Mouse (Mus musculus) kidney, adult 18-20 months (tissue): ENCODE data around the gene Rhot1.
"Not testable (repeated sequence)": the region's sequence is repeated elsewhere in the genome, so short reads cannot be mapped to it uniquely, and the experiment has no call there.

Experiments
- DNase-seq: peaks from one replicate; pipeline ENCODE4 v3.0.0; 2021

Gene Rhot1

DNA sequence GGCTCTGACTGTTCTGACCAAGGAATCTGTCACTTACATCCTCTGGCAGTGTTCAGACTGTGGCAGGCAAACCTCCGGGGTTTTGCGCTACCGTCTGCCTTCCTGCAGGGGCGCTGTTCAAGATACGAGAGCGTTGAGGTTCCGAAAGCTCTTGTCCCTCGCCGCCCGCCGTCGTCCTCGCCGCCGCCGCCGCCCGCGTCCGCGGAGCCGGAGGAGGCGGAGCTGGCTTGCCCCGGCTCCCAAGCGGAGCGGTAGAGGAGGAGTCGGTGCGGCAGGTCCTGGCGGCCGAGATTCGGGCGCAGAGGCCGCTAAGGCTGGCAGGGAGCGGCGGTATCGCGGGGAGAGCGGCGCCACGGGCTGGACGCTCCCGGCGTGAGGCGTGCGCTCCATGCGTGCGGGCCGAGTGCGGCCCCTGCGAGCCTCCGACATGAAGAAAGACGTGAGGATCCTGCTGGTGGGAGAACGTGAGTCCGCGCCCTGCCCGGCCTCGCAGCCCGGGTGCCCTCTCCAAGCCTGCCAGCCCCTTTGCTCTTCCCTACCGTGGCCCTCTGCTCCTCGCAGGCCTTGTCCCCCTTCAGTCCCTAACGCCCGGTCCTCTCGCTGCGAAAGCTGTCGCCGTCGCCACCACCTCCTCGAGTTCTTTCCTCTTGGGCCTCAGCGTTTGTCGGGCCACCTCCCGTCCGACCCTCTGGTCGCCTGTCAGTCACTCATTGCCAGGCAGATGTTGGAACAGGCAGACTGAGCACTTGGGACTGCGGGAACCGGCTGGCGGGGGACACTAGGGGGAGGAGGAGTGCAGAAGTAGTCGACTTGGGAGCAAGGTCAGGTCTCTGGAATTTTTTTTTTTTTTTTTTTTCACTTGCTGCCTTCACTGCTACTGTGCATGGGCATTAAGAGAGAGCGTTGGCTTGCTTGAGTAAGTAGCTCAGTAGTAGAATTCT lies at the start of gene Rhot1:
Gene Rhot1, plus strand, starts transcription at position 160 of the 941 bp plus-strand sequence.
- peak; percentile 98 for DNase-seq

DNA sequence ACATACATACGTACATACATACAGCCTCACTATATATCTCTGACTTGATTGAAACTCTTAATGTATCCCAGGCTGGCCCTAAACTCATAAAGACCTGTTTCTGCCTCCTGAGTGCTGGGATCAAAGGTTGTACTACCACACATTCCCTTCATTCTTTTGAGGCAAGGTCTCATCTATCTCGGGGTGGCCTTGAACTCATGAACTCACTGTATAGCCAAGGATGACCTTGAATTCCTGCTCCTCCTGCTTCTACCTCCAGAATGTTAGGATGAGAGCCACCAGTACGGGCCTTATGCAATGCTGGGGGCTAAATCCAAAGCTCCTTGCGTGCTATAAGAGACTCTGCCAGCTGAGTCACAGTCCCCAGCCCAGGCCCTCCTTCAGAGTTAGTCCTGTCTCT lies 47.8 kb upstream of the Rhot1 start:
- DNase-seq = no peak

DNA sequence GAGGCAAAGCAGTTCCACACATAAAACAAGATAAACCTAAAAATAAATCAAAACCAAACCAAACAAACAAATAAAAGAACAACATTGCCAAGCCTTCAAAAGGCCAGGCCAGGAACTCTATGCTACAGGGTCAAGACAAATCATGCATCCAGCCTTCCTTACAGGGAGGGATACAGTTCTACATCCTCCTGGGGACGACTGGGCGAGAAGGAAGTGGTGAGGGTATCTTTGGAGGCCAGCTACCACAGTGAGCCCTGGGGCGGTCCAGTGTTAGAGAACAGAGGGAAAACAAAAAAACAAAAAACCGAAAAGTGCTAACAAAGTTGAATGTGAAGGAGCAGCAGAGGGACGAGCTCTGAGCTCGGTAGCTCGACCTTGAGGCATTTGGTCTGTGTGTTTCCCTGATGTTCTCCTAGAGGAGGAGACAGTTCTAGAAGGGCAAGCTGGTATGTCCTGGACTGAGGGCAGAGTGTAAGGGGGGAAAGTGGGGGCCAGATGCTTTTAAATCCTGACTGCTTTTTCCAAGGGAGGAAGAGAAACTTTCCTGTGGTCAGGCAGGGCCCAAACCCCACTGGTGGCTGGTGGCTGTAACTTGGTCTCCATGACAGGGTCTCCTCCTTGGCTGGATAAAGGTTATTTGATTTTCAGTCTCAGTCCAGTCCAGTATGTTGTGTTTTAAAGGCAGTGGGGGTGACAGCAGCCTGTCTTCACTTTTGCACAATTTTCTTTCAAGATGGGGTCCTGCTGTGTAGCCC lies 45.3 kb upstream of the Rhot1 start:
- no peak for DNase-seq

DNA sequence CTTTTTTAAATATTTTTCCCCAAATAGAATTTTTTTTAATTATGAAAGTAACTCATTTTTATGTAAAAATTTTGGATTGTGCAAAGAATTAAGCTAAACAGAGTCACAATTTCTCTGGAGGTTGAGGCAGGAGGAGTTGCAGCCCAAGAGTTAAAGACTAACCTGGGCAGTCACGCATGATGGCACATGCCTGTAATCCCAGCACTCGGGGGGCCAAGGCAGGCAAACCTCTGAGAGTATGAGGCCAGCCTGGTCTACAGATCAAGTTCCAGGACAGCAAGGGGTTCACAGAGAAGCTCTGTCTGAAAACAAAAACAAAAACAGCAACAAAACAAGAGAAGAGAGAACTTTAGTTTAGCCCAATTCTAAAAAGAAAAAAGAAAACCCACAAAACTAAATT lies 44.6 kb upstream of the Rhot1 start:
- DNase-seq = peak; percentile 58

DNA sequence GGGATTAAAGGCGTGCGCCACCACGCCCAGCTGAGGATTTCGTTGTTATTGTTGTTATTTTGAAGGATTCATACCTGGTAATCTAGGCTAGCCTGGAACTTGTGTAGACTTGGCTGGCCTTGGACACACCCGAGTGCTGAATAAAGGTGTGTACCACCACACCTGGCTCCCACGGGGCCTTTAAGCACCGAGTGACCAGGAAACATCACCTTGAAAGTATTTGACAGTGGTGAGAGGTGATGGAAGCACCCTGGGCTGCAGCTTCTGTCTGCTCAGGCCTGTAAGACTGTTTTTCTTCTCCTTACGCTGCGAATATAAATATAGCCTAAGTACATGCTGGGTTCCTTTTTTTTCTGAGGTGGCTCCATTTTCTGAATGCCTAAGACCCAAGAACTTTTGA lies 40.7 kb upstream of the Rhot1 start:
- no peak for DNase-seq

DNA sequence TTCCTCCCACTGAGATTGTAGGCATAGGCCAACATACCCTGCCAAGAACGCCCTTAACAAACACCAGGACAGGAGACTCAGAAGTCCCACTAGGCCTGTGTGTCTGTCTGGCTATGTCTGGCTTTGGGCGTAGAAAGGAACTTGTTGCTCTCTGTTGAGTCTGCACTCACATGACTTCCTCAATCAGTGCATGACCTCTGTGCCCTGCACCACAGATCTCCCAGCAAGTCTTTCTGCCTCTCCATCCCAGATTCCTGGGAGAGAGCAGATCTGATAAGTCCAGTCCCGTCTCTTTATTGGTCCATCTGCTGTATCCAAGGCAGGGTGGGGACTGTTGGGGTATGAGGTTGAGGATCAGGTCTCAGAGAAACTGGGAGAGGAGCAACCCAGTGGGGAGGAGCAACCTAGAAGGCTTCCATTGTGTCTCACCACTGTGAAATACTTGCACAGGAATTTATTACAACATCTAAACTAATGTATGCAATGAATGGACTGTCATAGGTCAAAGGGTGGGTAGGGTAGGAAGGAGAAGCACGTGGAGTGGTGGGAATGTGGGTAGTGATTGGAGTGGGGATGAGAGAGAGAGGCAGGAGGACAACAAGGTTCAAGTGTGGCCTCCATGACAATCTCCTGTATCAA lies 40.1 kb upstream of the Rhot1 start:
- no peak for DNase-seq

- no peak for DNase-seq
Measured at GRCm38 (mm10) chr11:80169629-80170028, 39.2 kb upstream of the Rhot1 start.

GRCm38 (mm10) chr11:80170351-80170750 lies 38.5 kb upstream of the Rhot1 start:
- DNase-seq = no peak

- peak; percentile 81 for DNase-seq
Measured at GRCm38 (mm10) chr11:80171884-80172283, 36.9 kb upstream of the Rhot1 start.

GRCm38 (mm10) chr11:80173963-80174670 lies 34.7 kb upstream of the Rhot1 start:
- no peak for DNase-seq

- DNase-seq = no peak
Measured at GRCm38 (mm10) chr11:80176911-80177895, 31.6 kb upstream of the Rhot1 start.

GRCm38 (mm10) chr11:80178316-80178715 lies 30.5 kb upstream of the Rhot1 start:
- no peak for DNase-seq

GRCm38 (mm10) chr11:80181021-80181749 lies 27.6 kb upstream of the Rhot1 start:
- DNase-seq = no peak

DNA sequence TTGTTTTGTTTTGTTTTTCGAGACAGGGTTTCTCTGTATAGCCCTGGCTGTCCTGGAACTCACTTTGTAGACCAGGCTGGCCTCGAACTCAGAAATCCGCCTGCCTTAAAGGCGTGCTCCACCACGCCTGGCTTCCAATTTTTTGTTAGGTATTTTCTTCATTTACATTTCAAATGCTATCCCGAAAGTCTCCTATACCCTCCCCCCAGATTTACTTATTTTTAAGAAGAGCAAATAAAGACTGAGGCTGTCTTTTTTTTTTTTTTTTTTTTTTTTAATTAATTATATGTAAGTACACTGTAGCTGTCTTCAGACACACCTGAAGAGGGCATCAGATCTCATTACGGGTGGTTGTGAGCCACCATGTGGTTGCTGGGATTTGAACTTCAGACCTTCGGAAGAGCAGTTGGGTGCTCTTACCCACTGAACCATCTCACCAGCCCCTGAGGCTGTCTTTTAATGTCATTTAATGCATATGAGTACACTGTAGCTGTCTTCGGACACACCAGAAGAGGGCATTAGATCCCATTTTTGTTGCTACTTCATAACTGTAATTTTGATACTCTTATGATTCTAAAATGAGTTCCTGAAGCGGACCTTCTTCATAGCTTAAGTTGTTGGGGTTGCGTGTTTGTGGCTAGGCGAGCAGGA lies 25.6 kb upstream of the Rhot1 start:
- not testable (repeated sequence) for DNase-seq

GRCm38 (mm10) chr11:80183705-80184255 lies 25.0 kb upstream of the Rhot1 start, which contains the start of gene Rnf135:
Rnf135 (plus strand) TSS chr11:80183851.
- peak; percentile 94 for DNase-seq

DNA sequence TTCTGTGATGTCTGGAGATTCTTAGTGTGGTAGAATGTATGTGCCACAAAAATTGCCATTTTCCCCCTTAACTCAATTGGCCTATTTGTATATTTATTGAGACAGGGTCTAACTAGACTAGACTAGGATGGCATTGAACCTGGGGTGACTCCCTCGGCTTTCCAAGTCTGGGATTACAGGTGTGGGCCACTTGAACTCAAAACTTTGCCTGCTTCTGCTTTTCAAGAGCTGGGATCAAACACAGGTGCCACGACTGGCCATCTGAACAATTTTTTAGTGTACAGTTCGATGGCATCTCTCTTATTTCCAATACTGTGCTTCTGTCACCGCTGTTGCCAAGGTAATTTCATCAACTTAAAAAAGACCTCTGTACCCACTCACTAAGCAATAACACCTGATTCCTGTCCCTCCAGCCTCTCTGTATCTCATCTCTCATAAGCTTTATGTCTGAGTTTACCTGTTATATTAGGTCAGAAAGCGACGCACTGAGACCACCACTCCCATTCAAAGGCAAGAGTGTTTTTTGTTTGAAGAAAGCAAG lies 24.2 kb upstream of the Rhot1 start:
- DNase-seq = no peak

DNA sequence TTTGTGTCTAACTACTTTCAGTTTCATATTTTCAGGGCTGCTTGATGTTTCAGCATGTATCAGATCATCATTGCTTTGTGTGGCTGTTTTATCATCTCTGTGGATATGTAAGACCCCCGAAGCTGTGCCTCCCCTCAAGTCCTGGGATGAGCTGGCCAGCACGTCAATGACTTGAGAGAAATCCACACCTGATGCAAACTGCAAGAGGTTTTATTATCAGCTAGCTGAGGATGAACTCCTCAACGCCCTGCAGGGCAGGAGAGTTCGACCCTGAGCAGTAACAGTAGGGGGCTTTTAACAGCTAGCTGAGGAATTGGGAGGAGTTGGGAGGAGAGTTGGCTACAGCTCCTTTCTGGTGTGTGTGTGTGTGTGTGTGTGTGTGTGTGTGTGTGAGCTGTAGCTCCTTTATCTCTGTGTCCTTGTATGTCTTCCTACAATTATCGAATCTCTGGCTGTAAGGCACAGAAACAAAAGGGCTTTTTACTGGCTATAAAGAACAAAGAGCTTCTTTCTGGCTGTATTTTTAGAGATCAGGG lies 23.3 kb upstream of the Rhot1 start:
- not testable (repeated sequence) for DNase-seq

DNA sequence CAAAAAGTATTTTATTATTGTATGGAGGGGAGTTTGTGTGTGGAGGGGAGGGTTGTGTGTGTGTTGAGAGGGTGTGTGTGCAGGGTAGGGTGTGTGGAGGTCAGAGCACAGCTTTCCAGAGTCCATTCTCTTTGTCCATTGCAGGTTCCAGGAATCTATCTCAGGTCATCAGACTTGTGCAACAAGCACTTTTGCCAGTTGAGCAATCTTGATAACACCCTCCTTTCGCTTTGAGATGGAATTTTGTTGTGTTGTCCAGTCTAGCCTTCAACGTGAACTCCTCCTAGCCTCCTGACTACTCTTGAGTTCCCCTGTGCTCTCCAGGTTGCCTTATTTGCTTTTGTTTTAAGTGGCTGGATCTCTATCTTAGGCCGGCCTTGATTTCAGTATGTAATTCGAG lies 18.5 kb upstream of the Rhot1 start:
- DNase-seq = no peak

DNA sequence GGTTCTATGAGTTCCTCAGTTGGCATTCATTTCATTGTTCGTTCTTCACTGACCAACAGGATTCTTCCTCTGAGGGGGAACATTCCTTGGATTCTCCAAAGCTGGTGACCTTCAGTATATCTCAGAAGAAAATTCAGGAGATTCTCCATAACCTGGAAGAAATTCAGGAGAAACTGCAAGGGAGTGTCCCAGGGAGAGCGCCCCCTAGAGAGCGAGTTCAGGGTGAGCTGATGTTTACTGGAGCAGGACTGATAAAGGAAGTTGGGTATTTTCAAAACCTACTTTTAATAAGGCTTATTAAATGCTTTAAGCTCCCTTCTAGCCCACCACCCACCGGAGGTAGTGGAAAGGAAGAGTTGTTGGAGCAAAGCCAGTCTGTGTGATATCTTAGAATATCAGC lies 15.0 kb upstream of the Rhot1 start:
- DNase-seq = no peak
